Mouse (Mus musculus) T-cell, adult 2 months (primary cell): ENCODE measurements around the gene Cygb.
A peak's percentile ranks its signal among the peaks of the same experiment; 100 is the strongest.
"Not testable (repeated sequence)": the region's sequence is repeated elsewhere in the genome, so short reads cannot be mapped to it uniquely, and the experiment has no call there.

Experiments used
- DNase-seq: peaks from one replicate; pipeline ENCODE4 v3.0.0; 2022; ENCODE audit warnings: low spot score

Gene Cygb

DNA sequence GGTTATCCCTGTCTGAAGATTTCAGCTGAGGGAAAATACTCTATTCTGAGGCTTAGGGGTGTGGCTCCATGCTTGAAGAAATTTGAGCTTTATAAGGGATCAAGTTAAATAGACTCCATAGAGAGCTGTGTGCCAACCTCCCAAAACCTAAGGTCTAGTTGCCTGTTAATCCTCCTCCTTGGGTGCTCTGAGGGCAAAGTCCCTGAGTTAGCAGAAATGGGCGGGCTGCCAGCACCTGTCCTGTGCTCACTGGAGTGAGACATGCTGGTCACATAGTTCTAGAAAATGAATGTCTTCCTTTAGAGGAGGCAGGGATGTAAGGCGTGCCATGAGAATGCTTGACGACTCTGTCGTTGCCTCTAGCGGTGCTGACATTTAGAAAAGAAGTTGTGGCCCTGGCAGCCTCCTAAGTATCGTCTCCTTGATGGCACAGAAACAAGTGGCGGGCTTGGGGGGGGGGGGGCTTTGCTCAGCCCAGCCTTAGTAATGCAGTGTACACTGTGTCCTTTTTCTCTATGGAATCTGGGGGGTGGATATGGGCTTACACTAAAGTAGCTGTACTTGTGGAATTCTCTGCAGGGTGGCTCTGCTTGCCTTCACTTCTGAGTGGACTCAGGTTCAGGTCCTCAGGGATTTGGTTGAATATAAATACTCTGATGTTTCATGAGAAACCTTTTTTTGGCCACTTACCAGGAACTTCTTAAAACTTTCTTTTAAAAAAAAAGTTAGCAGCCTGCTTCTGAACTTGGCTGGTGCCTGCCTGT lies 20.7 kb upstream of the Cygb start:
- DNase-seq, result no peak

DNA sequence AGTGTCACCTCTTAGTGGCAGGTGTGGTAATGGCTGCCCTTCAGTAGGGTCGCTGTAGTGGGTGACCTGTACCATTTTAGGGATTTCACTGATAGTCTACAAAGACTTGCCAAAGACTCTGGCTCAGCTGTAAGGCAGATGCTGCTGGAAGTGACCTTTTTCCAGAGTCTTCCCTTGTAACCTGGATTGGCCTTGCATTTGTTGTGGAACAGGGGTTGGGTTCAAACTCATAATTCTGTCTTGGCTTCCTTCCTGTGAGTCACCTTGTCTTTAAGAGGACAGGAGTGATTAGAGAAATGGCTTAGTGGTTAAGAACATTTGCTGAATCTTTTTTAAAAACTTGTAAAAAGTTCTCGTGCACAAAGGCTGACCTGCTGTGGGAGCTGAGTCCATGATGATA lies 19.3 kb upstream of the Cygb start:
- no peak for DNase-seq

DNA sequence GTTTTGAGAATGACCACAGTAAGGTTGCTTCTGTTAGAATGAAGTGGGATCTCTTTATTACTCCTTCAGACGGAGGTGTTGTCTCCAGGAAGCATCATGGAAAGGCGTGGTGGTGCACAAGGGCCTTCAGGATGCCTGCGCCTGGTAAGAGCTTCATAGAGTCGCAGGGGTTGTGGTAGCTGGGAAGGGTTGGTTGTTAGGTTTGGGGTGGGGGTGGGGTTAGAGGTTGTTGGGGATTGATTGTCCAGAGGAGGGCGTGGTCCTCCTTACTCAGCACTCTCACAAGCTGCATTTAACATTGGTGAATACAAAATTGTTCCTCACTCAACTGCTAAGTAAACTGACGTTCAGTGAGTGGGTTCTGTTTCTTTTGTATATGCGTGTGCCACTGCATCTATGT lies 18.5 kb upstream of the Cygb start:
- no peak for DNase-seq

DNA sequence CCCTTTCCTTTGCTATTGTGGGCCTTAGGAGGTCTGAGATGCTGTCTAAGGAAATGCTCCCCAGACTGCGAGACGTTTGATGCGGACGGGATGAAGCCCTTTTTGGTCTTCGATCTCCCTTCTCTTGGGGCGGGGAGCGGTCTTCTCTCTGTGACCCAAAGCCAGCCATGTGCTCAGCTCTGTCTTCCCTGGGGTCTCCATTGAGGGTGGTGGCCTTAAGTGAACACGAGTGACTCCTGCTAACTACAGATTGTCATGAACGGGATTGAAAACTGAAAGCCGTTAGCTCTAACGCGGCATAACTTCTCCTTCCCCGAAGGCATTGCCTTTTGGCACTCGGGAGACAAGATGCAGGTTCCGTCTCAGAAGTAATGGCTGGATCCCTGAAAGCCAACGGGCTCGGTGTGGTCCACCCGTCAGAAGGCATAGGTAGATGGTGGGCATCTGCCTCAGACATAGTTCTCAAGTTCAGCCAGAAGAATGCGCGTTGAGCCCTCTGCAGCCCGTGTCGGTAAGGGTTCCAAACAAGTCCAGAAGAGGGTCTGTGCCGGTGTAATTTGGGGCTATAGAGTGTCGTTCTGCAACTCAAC lies 17.8 kb upstream of the Cygb start:
- no peak for DNase-seq

DNA sequence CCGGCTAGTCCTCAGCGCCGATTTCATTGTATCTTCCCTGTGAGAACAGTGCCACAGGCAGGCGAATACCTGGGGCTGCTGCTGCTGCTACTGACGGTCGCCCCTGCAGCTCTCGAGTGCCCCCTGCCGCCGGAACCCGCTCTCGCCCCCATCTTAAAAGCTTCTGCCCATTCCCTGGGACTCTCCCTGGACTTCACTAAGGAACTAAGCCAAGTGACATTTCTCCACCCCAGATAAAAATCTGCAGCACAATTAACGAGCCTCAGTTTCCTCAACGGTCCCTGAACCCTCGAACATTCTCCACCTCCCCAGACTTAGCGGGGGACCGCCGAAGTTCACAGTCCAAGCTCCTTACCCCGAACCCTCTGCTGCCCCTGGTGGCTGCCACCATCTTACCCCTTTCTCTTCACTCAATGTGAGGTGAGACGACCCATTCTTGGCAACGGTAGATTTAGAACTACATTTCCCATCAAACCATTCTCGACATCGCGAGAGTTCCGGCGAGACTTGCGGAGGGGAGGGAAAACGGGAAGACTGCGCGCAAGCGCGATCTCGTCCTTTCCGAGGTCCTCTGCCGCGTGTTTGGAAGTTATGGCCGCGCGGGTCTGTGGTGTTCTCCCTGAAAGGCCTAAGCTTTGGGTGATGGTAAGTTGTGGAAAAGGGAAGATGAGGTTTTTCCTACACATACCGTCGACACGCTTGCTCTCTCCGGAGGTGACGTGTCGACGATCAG lies 17.2 kb upstream of the Cygb start:
- DNase-seq, result peak; percentile 97

- DNase-seq, result no peak
Measured at GRCm38 (mm10) chr11:116670386-116670785, 16.3 kb upstream of the Cygb start.

DNA sequence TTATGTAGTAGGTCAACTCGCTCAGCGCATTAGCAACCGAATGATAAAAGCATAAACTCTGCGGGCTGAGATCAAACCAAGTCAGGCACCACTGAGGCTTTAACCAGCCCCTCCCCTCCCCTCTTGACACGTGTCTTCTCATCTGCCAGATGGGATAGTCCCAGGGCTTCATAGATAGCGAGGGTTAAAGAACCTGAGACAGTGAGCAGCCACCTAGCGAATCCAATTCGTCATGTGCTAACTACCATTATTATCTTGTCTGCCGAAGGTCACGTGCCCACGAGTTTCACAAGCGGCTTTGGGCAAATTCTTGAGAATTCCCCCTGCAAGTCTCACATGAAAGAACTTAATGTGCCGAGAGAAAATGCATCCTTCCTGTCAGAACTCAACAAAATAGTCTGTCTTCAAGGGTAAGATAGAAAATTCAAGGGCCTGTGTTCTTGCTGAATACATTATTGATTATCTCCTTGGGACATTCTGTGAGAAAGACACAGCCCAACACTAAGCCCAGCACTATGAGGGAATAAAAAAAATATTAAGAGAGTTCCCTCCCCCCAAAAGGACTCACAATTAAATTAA lies 15.8 kb upstream of the Cygb start:
- DNase-seq, result peak; percentile 36

DNA sequence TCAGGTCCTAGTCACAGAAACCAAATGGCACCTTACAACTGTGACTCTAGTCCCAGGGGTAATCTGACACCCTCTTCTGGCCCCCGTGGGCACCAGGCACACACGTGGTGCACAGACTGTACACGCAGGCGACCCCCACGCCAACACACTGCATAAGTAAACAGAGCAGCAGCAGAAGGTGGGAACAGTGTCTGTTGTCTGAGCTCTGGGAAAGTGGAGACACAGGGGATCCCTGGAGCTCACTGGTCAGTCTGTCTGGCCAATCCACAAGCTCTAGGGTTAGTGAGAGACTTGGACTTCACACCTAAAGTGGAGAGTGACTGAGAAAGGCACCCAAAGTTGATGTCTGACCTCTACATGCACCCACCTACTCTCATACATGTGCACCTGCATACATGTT lies 15.2 kb upstream of the Cygb start:
- DNase-seq, result no peak

DNA sequence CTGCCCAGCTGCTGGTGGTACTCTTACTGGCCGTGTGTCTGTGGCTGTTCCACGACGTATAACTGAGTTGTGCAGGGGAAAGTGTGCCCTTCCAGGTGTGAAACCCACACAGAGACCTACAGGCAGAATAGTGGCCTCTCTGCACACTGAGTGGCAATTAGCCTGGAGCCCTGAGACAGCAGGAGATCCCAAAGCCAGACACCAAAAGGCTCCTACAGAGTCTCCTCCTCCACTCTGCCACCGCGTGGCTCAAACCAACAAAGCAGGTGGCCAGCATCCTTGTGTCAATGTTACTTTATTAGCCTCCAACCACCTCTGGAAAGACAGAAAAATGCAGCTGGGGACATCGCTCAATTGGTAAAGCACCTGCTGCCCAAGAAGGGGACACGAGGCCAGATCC lies 14.7 kb upstream of the Cygb start:
- DNase-seq, result no peak

DNA sequence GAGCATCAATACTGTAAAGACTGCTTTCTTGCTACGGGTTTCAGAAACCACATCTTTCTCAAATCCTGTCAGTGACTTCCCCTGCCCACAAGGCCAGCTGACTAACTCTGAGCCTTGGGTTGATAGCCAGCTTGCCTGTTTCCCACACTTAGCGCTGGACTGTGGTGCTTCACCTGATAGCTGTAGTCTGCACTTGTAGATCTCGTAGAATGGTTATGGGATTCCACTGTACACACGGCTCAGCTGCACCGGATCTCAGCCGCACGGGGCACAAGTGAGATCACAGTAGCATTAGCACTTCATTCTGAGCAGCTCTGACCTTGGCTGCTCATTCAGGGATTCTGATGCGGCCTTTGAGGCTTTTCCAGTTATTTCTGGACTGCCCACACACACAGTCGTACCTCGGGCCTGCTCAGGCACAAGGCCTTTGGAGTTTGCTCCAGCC lies 14.3 kb upstream of the Cygb start:
- no peak for DNase-seq

DNA sequence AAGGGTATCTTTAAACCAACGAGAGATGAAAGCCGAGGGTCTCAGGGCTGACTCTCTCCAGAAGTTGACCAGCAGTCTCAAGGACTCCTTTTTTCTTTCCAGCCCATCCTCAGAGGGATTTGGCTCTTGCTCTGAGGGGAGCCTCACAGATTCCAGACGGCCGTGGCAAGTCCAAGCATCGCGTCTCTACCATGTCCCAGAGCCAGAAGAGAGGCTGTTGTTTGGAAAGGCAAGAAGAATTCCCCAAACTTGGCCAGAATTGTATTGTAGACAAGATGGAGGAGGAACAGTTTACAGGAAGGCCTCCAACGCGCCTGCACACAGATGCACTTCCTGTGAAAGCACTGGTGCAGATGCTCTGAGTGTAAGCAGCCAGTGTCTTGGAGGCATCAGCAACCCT lies 13.8 kb upstream of the Cygb start:
- no peak for DNase-seq

DNA sequence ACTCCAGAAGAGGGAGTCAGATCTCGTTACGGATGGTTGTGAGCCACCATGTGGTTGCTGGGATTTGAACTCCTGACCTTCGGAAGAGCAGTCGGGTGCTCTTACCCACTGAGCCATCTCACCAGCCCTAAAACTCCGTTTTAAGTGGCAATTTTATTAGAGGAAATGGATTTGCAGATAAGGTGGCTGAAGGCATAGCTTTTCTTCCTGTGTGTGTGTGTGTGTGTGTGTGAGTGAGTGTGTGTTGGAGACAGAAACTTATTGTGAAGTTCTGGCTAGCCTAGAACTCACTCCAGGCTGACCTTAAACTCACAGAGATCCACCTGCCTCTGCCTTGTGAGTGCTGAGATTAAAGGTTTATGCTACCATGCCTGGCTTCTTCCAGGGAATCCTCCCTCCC lies 12.9 kb upstream of the Cygb start:
- DNase-seq, result not testable (repeated sequence)

- no peak for DNase-seq
Measured at GRCm38 (mm10) chr11:116666566-116666965, 12.5 kb upstream of the Cygb start.

GRCm38 (mm10) chr11:116665289-116665688 lies 11.2 kb upstream of the Cygb start:
- no peak for DNase-seq

DNA sequence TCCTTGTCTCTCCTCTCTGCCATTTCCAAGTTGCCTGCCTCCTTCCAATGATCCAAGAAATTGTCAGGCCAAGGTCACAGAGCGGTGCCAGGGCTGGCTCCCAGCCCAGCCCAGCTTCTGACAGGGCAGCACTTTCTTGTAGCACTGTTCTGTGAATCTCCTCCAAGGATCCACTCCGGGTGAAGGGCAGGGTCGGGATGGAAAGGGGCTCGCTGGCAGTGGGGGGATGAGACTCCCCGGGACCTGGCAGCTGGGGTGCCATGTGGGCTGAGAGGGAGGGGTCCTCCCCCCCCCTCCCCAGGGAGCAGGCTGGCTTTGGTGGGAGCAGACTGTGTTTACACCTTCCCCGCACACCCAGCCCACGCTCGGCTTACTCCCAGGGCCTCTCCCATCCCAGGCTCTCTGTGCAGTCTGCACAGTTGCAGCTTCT lies 7.8 kb upstream of the Cygb start:
- no peak for DNase-seq

DNA sequence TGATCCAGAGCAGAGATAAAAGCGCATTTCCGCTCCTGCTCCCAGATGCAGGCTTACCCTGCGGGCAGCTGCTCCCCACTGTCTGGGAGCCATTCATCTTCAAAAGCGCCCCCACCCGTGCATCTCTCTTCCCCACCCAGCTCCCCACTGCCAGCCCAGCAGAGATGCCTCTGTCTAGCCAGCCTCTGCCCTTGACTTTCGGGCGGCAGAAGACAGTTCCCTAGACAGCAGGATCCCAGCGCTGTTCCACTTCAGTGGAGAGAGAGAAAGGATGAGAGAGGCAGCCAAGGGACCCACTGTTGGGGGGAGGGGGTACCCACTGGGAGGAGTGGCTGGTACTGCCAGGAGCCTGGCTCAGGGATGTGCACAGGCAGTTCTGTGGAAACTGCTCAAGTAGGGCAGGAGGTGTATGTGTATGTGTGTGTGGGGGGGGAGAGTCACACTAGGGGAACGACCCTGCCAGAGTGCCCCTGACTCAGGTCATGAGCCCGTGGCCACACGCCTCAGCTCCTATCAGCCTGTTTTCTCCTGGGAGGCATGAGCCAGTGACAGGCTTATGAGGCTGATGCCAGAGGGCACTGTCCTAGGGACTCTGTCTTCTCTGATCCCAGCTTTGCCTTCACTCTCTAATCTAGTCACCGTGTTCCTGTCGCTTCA lies 7.3 kb upstream of the Cygb start:
- DNase-seq, result no peak

DNA sequence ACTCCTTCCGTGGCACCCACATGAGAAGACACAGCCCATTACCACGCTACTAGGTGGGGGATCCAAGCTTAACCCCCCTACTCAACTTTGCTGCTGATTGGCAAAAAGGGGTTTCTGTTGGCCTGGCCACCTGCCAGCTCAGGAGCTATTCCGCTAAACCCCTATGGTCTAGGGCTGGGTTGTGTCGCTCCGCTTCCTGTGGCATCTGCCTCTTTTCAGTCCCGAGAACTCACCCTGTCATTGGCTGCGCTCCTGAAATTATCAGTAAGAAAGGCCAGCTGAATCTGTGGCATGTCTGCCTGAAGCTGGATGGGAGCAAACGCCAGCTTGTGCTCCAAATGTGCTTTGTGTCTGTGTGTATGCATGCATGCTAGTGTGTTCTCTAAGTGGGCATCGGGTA lies 6.1 kb upstream of the Cygb start:
- DNase-seq, result no peak

DNA sequence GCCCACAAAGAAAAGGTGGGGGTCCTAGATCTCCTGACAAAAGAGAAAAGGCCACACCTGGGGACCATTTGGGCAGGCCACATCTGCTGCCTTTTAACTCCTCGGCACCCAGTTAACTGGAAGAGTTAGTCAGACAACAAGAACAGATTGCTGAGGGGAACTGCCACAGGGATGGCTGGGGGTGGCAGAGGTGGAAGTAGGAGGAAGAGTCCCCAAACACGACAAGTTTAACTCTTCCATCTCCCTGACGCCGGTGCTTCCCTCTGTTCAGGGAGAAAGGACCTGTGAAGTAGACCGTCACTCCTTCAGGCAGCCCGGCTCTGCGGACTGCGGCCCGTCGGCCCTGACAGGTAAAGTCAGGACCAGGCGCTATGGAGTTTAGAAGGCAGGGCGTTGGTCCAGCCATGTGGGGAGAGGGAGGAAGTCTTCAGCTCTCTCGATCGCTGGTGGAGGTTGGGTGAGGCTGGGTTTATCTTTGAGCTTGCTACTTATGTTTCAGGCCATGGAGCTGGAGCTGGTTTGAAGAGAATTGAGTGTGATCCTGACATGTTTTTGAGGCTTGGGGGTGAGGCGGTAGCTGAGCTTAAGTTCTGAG lies 5.0 kb upstream of the Cygb start:
- no peak for DNase-seq

DNA sequence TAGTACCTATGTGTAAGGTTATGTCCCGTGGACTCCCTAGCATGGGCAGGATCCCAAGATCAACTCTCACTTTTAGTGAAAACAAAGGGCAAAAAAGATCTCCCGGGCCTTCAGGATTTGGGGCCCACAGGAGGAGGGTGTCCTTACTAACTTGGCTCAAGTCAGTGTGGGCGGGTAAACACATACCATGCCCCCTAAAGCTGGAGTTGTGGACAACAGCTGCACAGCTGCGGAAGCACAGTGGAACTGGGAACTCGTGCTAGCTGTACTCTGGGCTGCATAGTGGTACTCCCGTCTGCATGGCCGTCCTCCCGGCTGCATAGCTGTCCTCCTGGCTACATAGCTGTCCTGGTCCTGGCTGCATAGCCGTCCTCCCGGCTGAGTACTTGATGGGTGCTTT lies 4.1 kb upstream of the Cygb start:
- DNase-seq, result no peak

DNA sequence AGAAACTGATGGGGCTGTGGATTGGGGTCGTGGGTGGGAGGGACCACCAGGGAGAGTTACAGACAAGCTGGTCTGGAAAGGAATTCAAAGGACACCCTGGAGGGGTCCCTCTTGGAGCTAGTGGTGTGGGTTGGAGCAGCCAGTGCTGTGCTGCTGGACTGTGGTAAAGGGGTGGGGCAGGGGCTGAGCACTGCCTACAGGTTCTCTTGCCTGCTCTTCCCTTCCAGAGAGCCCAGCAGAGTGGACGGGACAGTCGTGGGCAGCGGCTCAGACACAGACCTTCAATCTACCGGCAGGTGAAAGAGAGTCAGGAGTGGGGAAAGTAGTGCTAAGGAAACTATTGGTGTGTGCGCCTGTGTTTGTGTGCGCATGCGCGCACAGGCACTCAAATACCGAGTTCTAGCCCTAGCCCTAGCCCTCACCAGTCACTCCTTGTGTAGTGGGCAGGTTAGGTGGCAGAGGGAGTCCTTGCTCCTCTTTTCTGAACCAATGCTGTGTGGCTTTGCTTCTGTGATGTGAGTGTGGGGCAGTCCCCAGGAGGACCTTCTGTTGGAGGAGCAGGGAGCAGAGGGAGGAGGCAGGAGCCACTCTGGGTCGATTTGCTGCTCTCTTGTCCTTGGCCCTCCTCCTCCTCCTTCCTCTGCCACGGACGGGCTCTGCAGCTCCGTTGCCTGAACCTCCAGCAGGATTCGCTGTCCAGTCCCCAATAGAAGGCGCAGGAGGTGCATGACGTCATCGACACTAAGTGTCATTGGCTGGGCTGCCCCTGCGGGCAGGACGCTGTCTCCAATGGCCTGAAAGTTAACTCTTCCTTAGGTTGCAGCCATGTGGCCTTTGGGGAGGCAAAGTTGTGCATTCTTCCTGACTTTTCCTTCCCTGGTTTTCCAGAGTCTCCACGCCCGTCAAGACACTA lies 3.5 kb upstream of the Cygb start:
- DNase-seq, result peak; percentile 39
